ENCODE assay signal across 17 mouse cellular contexts in genomic region chr7:44344622-44345021, GRCm38 (mm10). TPM values are rescaled to one million over a fixed set of nuclear protein-coding genes. Genes with fewer than 3 reads are reported as not detected.
DNase-seq lines count a peak whose midpoint lies in the region; ATAC-seq and TF ChIP-seq lines count a peak whose summit lies in the region.
"Had no signal": no experiment of that assay in that cellular context is flagged by ENCODE, and none has a peak within 500 bp of the region (broad histone marks: within the 10 kb centered on the region; RNA-seq: fewer than 3 reads in every experiment).

No protein-coding gene starts in this region.

- intact Hi-C loops in heart, adult 2 months (cut with DNase I): no loop called here

- H3K4me1 ChIP-seq in heart, adult 2 months (ENCODE audit: control insufficient read depth, insufficient read depth, low read length): no peaks in the 10 kb centered on the region
- H3K4me1 ChIP-seq in MEL (ENCODE audit: control insufficient read depth in 1 of 2, insufficient read depth in 2 of 2, low read length in 2 of 2): peaks cover 2 to 19% of the 10 kb centered on the region in 2 experiments; a peak in 3 of 4 replicates
- H3K4me1 ChIP-seq: embryonic facial prominence, embryonic 13.5 days; liver, embryonic 13.5 days had no signal

- no peak for TF ChIP-seq CTCF in heart, adult 2 months (IDR thresholded peaks at IDR 0.05)
- TF ChIP-seq CTCF in MEL (IDR thresholded peaks at IDR 0.05 in 2 of 3, conservative IDR thresholded peaks at IDR 0.05 in 1 of 3; ENCODE audit: control insufficient read depth in 1 of 3, insufficient read depth in 1 of 3, low read depth in 2 of 3, low read length in 3 of 3, poor library complexity in 1 of 3, severe bottlenecking in 1 of 3): no peak

- ATAC-seq in megakaryocyte, adult 5-6 weeks (ENCODE audit: poor library complexity, severe bottlenecking): peak; percentile 86
- ATAC-seq: forebrain, embryonic 14.5 days; intestine, embryonic 16.5 days had no signal

- no peak for TF ChIP-seq EP300 in heart, adult 2 months (IDR thresholded peaks at IDR 0.05; ENCODE audit: insufficient read depth, low read depth, low read length)
- no peak for TF ChIP-seq EP300 in MEL (IDR thresholded peaks at IDR 0.05; ENCODE audit: low read depth in 1 of 2, low read length in 2 of 2)

- H3K9ac ChIP-seq in heart, adult 2 months (ENCODE audit: low read depth, low read length): 0 out of 2 replicates have a peak overlapping the region, but pooled peaks have one; percentile 14
- peak overlapping the region; percentile 50 for H3K9ac ChIP-seq in MEL (ENCODE audit: control insufficient read depth, low read depth, low read length, poor library complexity, severe bottlenecking)
- H3K9ac ChIP-seq: embryonic facial prominence, embryonic 13.5 days; liver, embryonic 13.5 days; neural tube, embryonic 15.5 days had no signal

- whole genome bisulfite sequencing in heart, adult 2 months: 50% methylated on average over 12 of the region's 12 CpGs

- no peaks in the 10 kb centered on the region for H3K36me3 ChIP-seq in heart, adult 2 months (ENCODE audit: control insufficient read depth, insufficient read depth, low read length)
- peaks cover 0 to 5% of the 10 kb centered on the region in 2 experiments; a peak in 3 of 4 replicates for H3K36me3 ChIP-seq in MEL (ENCODE audit: control insufficient read depth in 1 of 2, insufficient read depth in 2 of 2, low read length in 2 of 2)
- H3K36me3 ChIP-seq: liver, embryonic 13.5 days had no signal

- no peak overlapping the region for H3K27ac ChIP-seq in heart, adult 2 months
- H3K27ac ChIP-seq in MEL (ENCODE audit: control insufficient read depth, low read depth, low read length): peak overlapping the region; percentile 15; the same call in 1 of the 2 replicates
- H3K27ac ChIP-seq: embryonic facial prominence, embryonic 13.5 days; liver, embryonic 13.5 days; neural tube, embryonic 15.5 days had no signal

- H3K4me3 ChIP-seq in heart, adult 2 months: no peak overlapping the region
- H3K4me3 ChIP-seq in MEL (ENCODE audit: control insufficient read depth in 1 of 2, insufficient read depth in 1 of 2, low read depth in 2 of 2, low read length in 2 of 2): peak overlapping the region; percentile 19 to 42; a peak in 3 of 4 replicates
- H3K4me3 ChIP-seq: embryonic facial prominence, embryonic 13.5 days; liver, embryonic 13.5 days; neural tube, embryonic 15.5 days had no signal

- TF ChIP-seq RAD21 in MEL (IDR thresholded peaks at IDR 0.05; ENCODE audit: low read depth, low read length): no peak

- H3K79me2 ChIP-seq in heart, adult 2 months (replicated peaks; ENCODE audit: control insufficient read depth, insufficient read depth, low read length): no peaks in the 10 kb centered on the region
- H3K79me2 ChIP-seq in MEL (ENCODE audit: control insufficient read depth, insufficient read depth, low read length, poor library complexity): no peaks in the 10 kb centered on the region

- TF ChIP-seq POLR2A in heart, adult 2 months (IDR thresholded peaks at IDR 0.05; ENCODE audit: insufficient read depth, low read depth, low read length): no peak
- no peak for TF ChIP-seq POLR2A in MEL (IDR thresholded peaks at IDR 0.05; ENCODE audit: control insufficient read depth in 1 of 2, insufficient read depth in 1 of 2, low read depth in 1 of 2, low read length in 2 of 2, poor library complexity in 1 of 2)

- no peak for DNase-seq in heart, adult 2 months
- no peak for DNase-seq in heart, adult 8-10 months (ENCODE audit: low spot score)
- peak; percentile 51 for DNase-seq in 3134 (ENCODE audit: extremely low read depth, insufficient read length, low spot score)
- peak; percentile 44 for DNase-seq in MEL (ENCODE audit: low read depth, low spot score)
- no peak for DNase-seq in urinary bladder, adult 2 months (ENCODE audit: low spot score)
- DNase-seq in adrenal gland, postnatal 25 days: no peak
- no peak for DNase-seq in frontal cortex, postnatal 36 days (ENCODE audit: low spot score in 2 of 2)
- DNase-seq: cerebellum, postnatal 10 days; gastrocnemius, postnatal 25 days; kidney, postnatal 25 days; liver, embryonic 13.5 days; right cerebral cortex, postnatal 25 days had no signal

- no peaks in the 10 kb centered on the region; the same call in 1 of the 2 replicates for H3K27me3 ChIP-seq in heart, adult 2 months (ENCODE audit: control insufficient read depth, insufficient read depth, low read length)
- no peaks in the 10 kb centered on the region for H3K27me3 ChIP-seq in MEL (ENCODE audit: control insufficient read depth in 1 of 2, insufficient read depth in 2 of 2, low read length in 2 of 2)

- no peaks in the 10 kb centered on the region for H3K9me3 ChIP-seq in MEL (replicated peaks; ENCODE audit: insufficient read depth, low read length)
- H3K9me3 ChIP-seq: embryonic facial prominence, embryonic 13.5 days; liver, embryonic 13.5 days; neural tube, embryonic 15.5 days had no signal

TF ChIP-seq in MEL, 35 proteins besides CTCF, POLR2A, EP300 and RAD21:
- no peak for TF ChIP-seq ELF1 (IDR thresholded peaks at IDR 0.05; ENCODE audit: low read depth, low read length)
- no peak for TF ChIP-seq KAT2A (conservative IDR thresholded peaks at IDR 0.05; ENCODE audit: low read depth, low read length)
- no peak for TF ChIP-seq MEF2A (IDR thresholded peaks at IDR 0.05; ENCODE audit: extremely low read depth, insufficient replicate concordance, low read depth, low read length, poor library complexity, severe bottlenecking)
- TF ChIP-seq ZC3H11A (IDR thresholded peaks at IDR 0.05; ENCODE audit: low read depth, low read length): no peak
- no peak for TF ChIP-seq TCF12 (IDR thresholded peaks at IDR 0.05; ENCODE audit: low read depth, low read length)
- TF ChIP-seq SMC3 (IDR thresholded peaks at IDR 0.05; ENCODE audit: low read depth, low read length): no peak
- no peak for TF ChIP-seq MYC (IDR thresholded peaks at IDR 0.05; ENCODE audit: low read depth, low read length)
- no peak for TF ChIP-seq TBP (IDR thresholded peaks at IDR 0.05; ENCODE audit: low read depth, low read length)
- TF ChIP-seq MXI1 (IDR thresholded peaks at IDR 0.05; ENCODE audit: low read depth, low read length): no peak
- TF ChIP-seq HCFC1 (IDR thresholded peaks at IDR 0.05; ENCODE audit: low read depth, low read length): no peak
- no peak for TF ChIP-seq USF1 (IDR thresholded peaks at IDR 0.05; ENCODE audit: low read depth, low read length)
- no peak for TF ChIP-seq ZNF384 (IDR thresholded peaks at IDR 0.05; ENCODE audit: low read depth, low read length)

RNA-seq across cellular contexts. Expression of gene Shank1, which starts 34.6 kb away (rescaled TPM):
- total RNA-seq in heart, adult 2 months (2021): 1 to 10 TPM; 1.2 to 2.3 TPM
- 0.94 and 1.1 TPM in 2 replicates for polyA plus RNA-seq in heart, adult 2 months (2012; rRNA removed)
- total RNA-seq in heart, adult 8-10 months (2022): 1 to 10 TPM; 1.8 to 4.7 (median 3.3) TPM
- total RNA-seq in MEL (2012; rRNA removed): 0.12 and 0.29 TPM in 2 replicates
- 1 to 10 TPM in 1 of 2 experiments, not detected in 1; 3.9 TPM for polyA plus RNA-seq in MEL (2012; ENCODE audit: insufficient read depth in 1 of 2, insufficient read length in 2 of 2, low read depth in 1 of 2, low replicate concordance in 2 of 2, missing spikeins in 1 of 2)
- total RNA-seq in megakaryocyte, adult 5-6 weeks (2015): 0.02 and 0.07 TPM in 2 replicates
- total RNA-seq in megakaryocyte, adult 5-6 weeks (2017): not detected in 2 replicates
- 0.85 and 1.9 TPM in 2 replicates for polyA plus RNA-seq in urinary bladder, adult 2 months (2012; rRNA removed)
- 8.5 and 10.4 TPM in 2 replicates for total RNA-seq in adrenal gland, postnatal 25 days (2021)

RNA-seq across cellular contexts. Expression of gene Clec11a, which starts 37.9 kb away (rescaled TPM):
- total RNA-seq in heart, adult 2 months (2021): 1 to 10 TPM in 1 of 2 experiments, under 1 TPM in 1; 0.60 to 1.1 TPM
- 1.8 and 2.0 TPM in 2 replicates for polyA plus RNA-seq in heart, adult 2 months (2012; rRNA removed)
- 1 to 10 TPM in 1 of 4 experiments, under 1 TPM in 3; 0.41 to 1.2 (median 0.67) TPM for total RNA-seq in heart, adult 8-10 months (2022)
- 0.33 and 0.39 TPM in 2 replicates for total RNA-seq in MEL (2012; rRNA removed)
- polyA plus RNA-seq in MEL (2012; ENCODE audit: insufficient read depth in 1 of 2, insufficient read length in 2 of 2, low read depth in 1 of 2, low replicate concordance in 2 of 2, missing spikeins in 1 of 2): under 1 TPM in 1 of 2 experiments, not detected in 1; 0.33 TPM
- total RNA-seq in megakaryocyte, adult 5-6 weeks (2015): 0.80 and 1.9 TPM in 2 replicates
- 0.77 and 1.7 TPM in 2 replicates for total RNA-seq in megakaryocyte, adult 5-6 weeks (2017)
- 17.2 and 19.7 TPM in 2 replicates for polyA plus RNA-seq in urinary bladder, adult 2 months (2012; rRNA removed)
- 3.4 and 3.6 TPM in 2 replicates for total RNA-seq in adrenal gland, postnatal 25 days (2021)

RNA-seq across cellular contexts. Expression of gene Syt3, which starts 39.3 kb away (rescaled TPM):
- total RNA-seq in heart, adult 2 months (2021): 1 to 10 TPM; 1.4 to 2.5 TPM
- polyA plus RNA-seq in heart, adult 2 months (2012; rRNA removed): 3.1 and 3.2 TPM in 2 replicates
- 1 to 10 TPM; 2.4 to 3.7 (median 3.1) TPM for total RNA-seq in heart, adult 8-10 months (2022)
- total RNA-seq in MEL (2012; rRNA removed): 0.08 and 0.20 TPM in 2 replicates
- under 1 TPM in 1 of 2 experiments, not detected in 1; 0.56 TPM for polyA plus RNA-seq in MEL (2012; ENCODE audit: insufficient read depth in 1 of 2, insufficient read length in 2 of 2, low read depth in 1 of 2, low replicate concordance in 2 of 2, missing spikeins in 1 of 2)
- 0.29 TPM in 1 of 2 replicates, not detected in the other for total RNA-seq in megakaryocyte, adult 5-6 weeks (2015)
- total RNA-seq in megakaryocyte, adult 5-6 weeks (2017): 0.22 TPM in 1 of 2 replicates, not detected in the other
- 4.1 and 4.3 TPM in 2 replicates for polyA plus RNA-seq in urinary bladder, adult 2 months (2012; rRNA removed)
- total RNA-seq in adrenal gland, postnatal 25 days (2021): 4.1 and 5.7 TPM in 2 replicates

RNA-seq across cellular contexts. Expression of gene 1700008O03Rik, which starts 41.0 kb away (rescaled TPM):
- total RNA-seq in heart, adult 2 months (2021): under 1 TPM; 0.21 to 0.25 TPM
- polyA plus RNA-seq in heart, adult 2 months (2012; rRNA removed): 0.12 and 0.47 TPM in 2 replicates
- under 1 TPM in 1 of 4 experiments, not detected in 3; 0.46 TPM for total RNA-seq in heart, adult 8-10 months (2022)
- total RNA-seq in MEL (2012; rRNA removed): not detected in 2 replicates
- under 1 TPM in 1 of 2 experiments, not detected in 1; 0.95 TPM for polyA plus RNA-seq in MEL (2012; ENCODE audit: insufficient read depth in 1 of 2, insufficient read length in 2 of 2, low read depth in 1 of 2, low replicate concordance in 2 of 2, missing spikeins in 1 of 2)
- 0.42 TPM in 1 of 2 replicates, not detected in the other for total RNA-seq in megakaryocyte, adult 5-6 weeks (2015)
- total RNA-seq in megakaryocyte, adult 5-6 weeks (2017): not detected in 2 replicates
- 1.4 and 1.5 TPM in 2 replicates for polyA plus RNA-seq in urinary bladder, adult 2 months (2012; rRNA removed)
- 2.3 TPM in 1 of 2 replicates, not detected in the other for total RNA-seq in adrenal gland, postnatal 25 days (2021)
- total RNA-seq: gastrocnemius, postnatal 25 days had no signal

Comparison
In these comparisons a context has a peak if more than half of its experiments do, and no peak if none do; other contexts are left out.
1. DNase-seq: peak in 3134 (single experiment) and MEL (single experiment); none in heart, adult 2 months (0 of 2), heart, adult 8-10 months (single experiment), urinary bladder, adult 2 months (single experiment), adrenal gland, postnatal 25 days (single experiment) and frontal cortex, postnatal 36 days (0 of 2).